Mouse (Mus musculus) ES-E14 (cell line): ENCODE data around the gene Ccdc12. TPM values are rescaled to one million over a fixed set of nuclear protein-coding genes. Genes with fewer than 3 reads are reported as not detected.
A peak's percentile ranks its signal among the peaks of the same experiment; 100 is the strongest.

Source experiments
- DNase-seq: peaks from one replicate; pipeline ENCODE4 v3.0.0-alpha.2; 2013; ENCODE audit warnings: low read depth, low spot score
- H3K27ac ChIP-seq: 2 replicates; pipeline ENCODE4 v1.5.1; 2012; ENCODE audit warnings: low read depth, mild to moderate bottlenecking, low read length, moderate library complexity, mixed read lengths; ENCODE audit not compliant: poor library complexity, insufficient read depth, severe bottlenecking
- H3K36me3 ChIP-seq: 2 replicates; pipeline ENCODE4 v1.6.1; 2012; ENCODE audit warnings: mild to moderate bottlenecking, low read length, moderate library complexity, mixed read lengths; ENCODE audit not compliant: control insufficient read depth, poor library complexity, insufficient read depth, severe bottlenecking
- H3K4me1 ChIP-seq, 2 experiments: fragments of 150-350 bp in 1 of 2; sonication (generic) in 1 of 2; 2 replicates each; pipeline ENCODE4 v1.6.1; 2012; ENCODE audit warnings: low read length in 2 of 2, mild to moderate bottlenecking in 1 of 2, mixed read lengths in 1 of 2; ENCODE audit not compliant: control insufficient read depth in 2 of 2, insufficient read depth in 2 of 2, poor library complexity in 1 of 2
- H3K4me3 ChIP-seq, 2 experiments: fragments of 150-350 bp in 1 of 2; sonication (generic) in 1 of 2; 2 replicates each; pipeline ENCODE4 v1.5.1; 2012; ENCODE audit warnings: low read length in 2 of 2, low read depth in 1 of 2, mild to moderate bottlenecking in 1 of 2, mixed read lengths in 1 of 2; ENCODE audit not compliant: insufficient read depth in 1 of 2, poor library complexity in 1 of 2, severe bottlenecking in 1 of 2
- H3K9ac ChIP-seq: 2 replicates; pipeline ENCODE4 v1.6.1; 2012; ENCODE audit warnings: low read depth, mild to moderate bottlenecking, low read length, mixed read lengths; ENCODE audit not compliant: poor library complexity, insufficient read depth, severe bottlenecking
- H3K9me3 ChIP-seq: fragments of 150-350 bp; sonication (generic); 2 replicates; pipeline ENCODE4 v1.6.1; 2012; ENCODE audit warnings: low read depth, mild to moderate bottlenecking, low read length; ENCODE audit not compliant: control insufficient read depth, insufficient read depth
- CHD2 ChIP-seq: IDR thresholded peaks from 2 replicates; pipeline ENCODE4 v1.6.1; 2014; ENCODE audit warnings: mild to moderate bottlenecking, low read depth, low read length, inconsistent platforms
- HCFC1 ChIP-seq: IDR thresholded peaks from 2 replicates; pipeline ENCODE4 v1.6.1; 2012; ENCODE audit warnings: low read length, inconsistent platforms, borderline replicate concordance; ENCODE audit not compliant: insufficient read depth
- MAFK ChIP-seq: IDR thresholded peaks from 2 replicates; pipeline ENCODE4 v1.6.1; 2014; ENCODE audit warnings: mild to moderate bottlenecking, low read depth, low read length, inconsistent platforms; ENCODE audit not compliant: insufficient read depth
- ZC3H11A ChIP-seq: IDR thresholded peaks from 2 replicates; pipeline ENCODE4 v1.6.1; 2012; ENCODE audit warnings: low read depth, mild to moderate bottlenecking, inconsistent platforms, low read length, borderline replicate concordance
- ZNF384 ChIP-seq: IDR thresholded peaks from 2 replicates; pipeline ENCODE4 v1.6.1; 2012; ENCODE audit warnings: low read depth, low read length, inconsistent platforms
- in situ Hi-C, 2 experiments: fragments of 600-800 bp; cut with MboI; formaldehyde crosslinking; loops; one replicate each; pipeline ENCODE4 v1.15.1; 2025; ENCODE audit warnings: low sequenced_read_pairs in 2 of 2, inconsistent platforms in 1 of 2; ENCODE audit not compliant: unreplicated experiment in 2 of 2
- total RNA-seq: library from RNA; depleted of rRNA; stranded (reverse); fragments of 300-350 nt; gene quantifications from 2 replicates; pipeline ENCODE4 v1.2.3, GENCODE M21; 2012

The Ccdc12 gene
- total RNA-seq, 1 experiment = 79.9 TPM

DNA sequence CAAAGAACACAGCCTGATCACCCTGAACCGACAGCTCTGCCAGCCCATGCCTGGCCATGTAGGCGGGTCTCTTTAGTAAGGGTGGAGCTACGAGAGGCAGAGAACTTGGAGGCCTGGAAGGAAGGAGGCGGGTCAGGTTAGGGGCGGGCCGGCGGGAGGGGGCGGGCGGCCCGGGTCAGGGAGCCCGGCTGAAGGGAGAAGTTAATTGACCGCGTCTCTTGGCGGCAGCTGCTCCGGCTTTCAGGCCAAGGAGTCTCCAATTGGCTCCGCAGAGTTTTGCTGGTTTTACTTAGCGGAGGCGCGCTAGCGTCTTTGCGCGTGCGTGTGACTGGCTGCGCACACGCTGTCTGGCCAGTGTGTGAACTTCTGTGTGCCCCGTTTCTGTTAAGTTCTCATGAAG lies 76.3 kb downstream of the Ccdc12 start:
- in situ Hi-C loops = no loop called here
- no peak overlapping the region for H3K27ac ChIP-seq
- peak overlapping the region; percentile 18; the same call in 1 of the 2 replicates for H3K9ac ChIP-seq
- H3K36me3 ChIP-seq = no peaks in the 10 kb centered on the region
- H3K4me1 ChIP-seq = peaks cover 4 to 6% of the 10 kb centered on the region in 2 experiments; a peak in 2 of 4 replicates
- H3K9me3 ChIP-seq = no peaks in the 10 kb centered on the region
- no peak for TF ChIP-seq HCFC1
- TF ChIP-seq ZNF384 = no peak
- no peak for TF ChIP-seq ZC3H11A
- TF ChIP-seq CHD2 = no peak
- no peak for TF ChIP-seq MAFK
- peak; percentile 78 for DNase-seq
- peak overlapping the region; percentile 40 to 65 for H3K4me3 ChIP-seq

DNA sequence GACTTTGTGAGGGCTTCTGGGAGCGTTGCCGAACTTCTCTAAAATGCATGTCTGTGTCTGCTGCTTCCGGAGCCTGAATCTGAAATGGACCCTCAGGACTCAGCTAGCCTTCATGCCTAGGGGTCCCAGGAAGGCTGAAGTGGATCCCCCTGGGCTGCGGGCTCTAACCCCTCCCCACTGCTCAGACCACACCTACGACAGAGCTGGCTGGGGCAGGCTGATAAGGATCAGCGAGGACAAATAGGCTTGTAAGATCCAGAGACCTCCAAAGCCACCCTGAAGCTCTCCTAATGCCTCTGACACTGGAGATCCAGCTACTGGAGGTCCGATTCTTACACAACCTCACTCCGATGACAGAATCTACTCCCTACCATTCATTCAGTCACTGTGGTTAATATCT lies 76.8 kb downstream of the Ccdc12 start:
- Histone ChIP-seq H3K27ac (no peak overlapping the region), H3K36me3 (no peaks in the 10 kb centered on the region), H3K9me3 (no peaks in the 10 kb centered on the region), H3K4me1 (peaks cover 4 to 5% of the 10 kb centered on the region in 2 experiments; a peak in 2 of 4 replicates), H3K9ac (peak overlapping the region; percentile 18; the same call in 1 of the 2 replicates), H3K4me3 (peak overlapping the region; percentile 40 to 65)
- no peak for DNase-seq
- TF ChIP-seq HCFC1 (no peak), CHD2 (no peak), ZNF384 (no peak), MAFK (no peak), ZC3H11A (no peak)
- in situ Hi-C loops = no loop called here

GRCm38 (mm10) chr9:110734154-110734553 lies 77.9 kb downstream of the Ccdc12 start:
- H3K9me3 ChIP-seq = no peaks in the 10 kb centered on the region
- H3K4me1 ChIP-seq = peaks cover 4 to 5% of the 10 kb centered on the region in 2 experiments; a peak in 2 of 4 replicates
- no peak overlapping the region for H3K4me3 ChIP-seq
- H3K27ac ChIP-seq = no peak overlapping the region
- no peaks in the 10 kb centered on the region for H3K36me3 ChIP-seq
- H3K9ac ChIP-seq = no peak overlapping the region
- no peak for DNase-seq
- in situ Hi-C loops = no loop called here
- TF ChIP-seq ZC3H11A = no peak
- TF ChIP-seq MAFK = no peak
- TF ChIP-seq ZNF384 = no peak
- no peak for TF ChIP-seq HCFC1

GRCm38 (mm10) chr9:110736362-110736761 lies 80.1 kb downstream of the Ccdc12 start:
- Histone ChIP-seq H3K9me3 (no peaks in the 10 kb centered on the region), H3K27ac (no peak overlapping the region), H3K9ac (no peak overlapping the region), H3K4me1 (peaks cover 4 to 6% of the 10 kb centered on the region in 2 experiments; a peak in 2 of 4 replicates), H3K36me3 (no peaks in the 10 kb centered on the region), H3K4me3 (no peak overlapping the region)
- TF ChIP-seq MAFK = no peak
- no peak for TF ChIP-seq ZC3H11A
- TF ChIP-seq ZNF384 = no peak
- no peak for TF ChIP-seq HCFC1
- no peak for TF ChIP-seq CHD2
- in situ Hi-C loops = no loop called here
- DNase-seq = no peak

- in situ Hi-C loops = no loop called here
Observed at GRCm38 (mm10) chr9:110738054-110738453, 81.8 kb downstream of the Ccdc12 start.

More at GRCm38 (mm10) chr9:110738054-110738453, 81.8 kb downstream of the Ccdc12 start:
- Histone ChIP-seq H3K9ac (no peak overlapping the region), H3K36me3 (no peaks in the 10 kb centered on the region), H3K9me3 (no peaks in the 10 kb centered on the region), H3K4me3 (no peak overlapping the region), H3K4me1 (peaks cover 0 to 7% of the 10 kb centered on the region in 2 experiments; a peak in 1 of 4 replicates), H3K27ac (no peak overlapping the region)
- DNase-seq = no peak
- no peak for TF ChIP-seq MAFK
- TF ChIP-seq HCFC1 = no peak
- TF ChIP-seq CHD2 = no peak
- TF ChIP-seq ZNF384 = no peak
- TF ChIP-seq ZC3H11A = no peak
